Mouse (Mus musculus): ENCODE data around the gene Nav2.
A peak's percentile ranks its signal among the peaks of the same experiment; 100 is the strongest.

Gene Nav2

DNA sequence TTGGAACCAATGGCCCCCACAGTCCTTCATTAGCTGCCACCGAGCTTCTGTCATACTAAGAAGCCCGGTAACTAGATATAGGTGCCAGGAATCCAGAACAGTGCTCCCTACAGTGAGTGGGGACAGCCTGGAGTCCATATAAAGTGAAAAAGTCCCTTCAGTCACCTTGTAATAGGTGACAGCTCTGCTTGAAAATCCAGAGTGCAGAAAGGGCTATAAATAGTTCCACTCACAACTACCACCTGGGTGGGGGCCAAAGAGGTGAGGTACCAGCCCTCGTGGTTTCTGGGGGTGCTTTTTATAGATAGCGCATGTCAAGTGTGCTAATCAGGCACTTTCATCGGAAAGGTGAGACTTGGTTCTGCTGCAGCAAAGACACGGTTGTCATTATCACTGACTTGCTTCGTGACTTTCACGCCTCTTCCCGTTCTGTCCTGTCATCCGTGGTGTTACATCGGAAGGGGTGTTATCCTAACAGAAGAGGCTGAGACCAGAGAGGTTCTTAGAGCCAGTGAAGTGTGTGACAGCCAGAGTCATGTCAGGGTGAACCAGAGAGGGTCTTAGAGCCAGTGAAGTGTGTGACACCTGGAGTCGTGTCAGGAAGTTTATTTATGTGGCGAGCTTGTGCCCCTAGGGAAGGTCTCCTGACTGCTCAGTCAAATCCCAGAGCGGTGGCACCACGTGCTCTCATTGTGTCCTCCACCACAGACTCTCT is 179.8 kb downstream of the Nav2 start:
- no peak for DNase-seq (ENCODE audit: inconsistent age in 2 of 2, low spot score in 1 of 2)

DNA sequence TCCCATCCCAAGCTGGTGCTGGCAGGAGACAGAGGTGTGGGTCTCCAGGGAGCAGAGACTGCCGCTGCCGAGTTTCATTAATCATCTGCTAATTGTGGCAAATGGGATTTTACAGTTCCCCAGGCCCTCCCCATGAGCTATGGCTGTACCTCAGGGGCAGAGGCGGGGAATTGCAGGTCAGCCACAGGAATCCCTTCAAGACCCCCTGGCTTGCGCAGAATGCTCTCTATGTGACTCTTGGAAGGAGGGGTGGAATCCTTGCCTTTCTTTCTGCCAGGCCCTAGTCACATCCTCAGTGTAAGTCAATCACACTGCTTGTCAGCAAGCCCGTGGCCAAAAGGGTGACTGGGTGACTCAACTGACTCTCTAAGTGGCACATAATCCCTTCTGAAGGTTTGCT is 182.9 kb downstream of the Nav2 start:
- no peak for DNase-seq (ENCODE audit: inconsistent age in 2 of 2, low spot score in 1 of 2)

GRCm38 (mm10) chr7:49091921-49092320 is 183.4 kb downstream of the Nav2 start:
- DNase-seq (ENCODE audit: inconsistent age in 2 of 2, low spot score in 1 of 2): no peak

- DNase-seq (ENCODE audit: inconsistent age in 2 of 2, low spot score in 1 of 2): no peak
Observed at GRCm38 (mm10) chr7:49093596-49093995, 185.1 kb downstream of the Nav2 start.

DNA sequence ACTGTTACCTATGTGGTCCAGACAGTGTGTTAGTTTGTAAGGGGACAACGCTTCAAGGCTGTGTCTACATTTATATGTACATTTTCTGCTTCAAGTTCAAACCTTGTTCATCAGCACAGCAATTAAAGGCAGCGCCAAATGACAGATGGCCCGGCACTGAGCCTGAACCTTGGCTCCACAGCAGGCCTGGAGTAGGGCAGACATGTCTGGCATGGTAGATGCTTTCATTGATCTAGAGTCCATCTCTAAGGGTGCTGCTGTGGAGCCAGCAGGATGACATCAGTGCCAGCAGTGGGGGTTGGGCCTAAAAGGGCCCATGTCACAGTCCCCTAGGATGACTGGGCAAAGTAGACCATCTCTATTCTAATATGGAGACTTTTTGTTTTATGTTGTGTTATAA is 186.0 kb downstream of the Nav2 start:
- no peak for DNase-seq (ENCODE audit: inconsistent age in 2 of 2, low spot score in 1 of 2)

DNA sequence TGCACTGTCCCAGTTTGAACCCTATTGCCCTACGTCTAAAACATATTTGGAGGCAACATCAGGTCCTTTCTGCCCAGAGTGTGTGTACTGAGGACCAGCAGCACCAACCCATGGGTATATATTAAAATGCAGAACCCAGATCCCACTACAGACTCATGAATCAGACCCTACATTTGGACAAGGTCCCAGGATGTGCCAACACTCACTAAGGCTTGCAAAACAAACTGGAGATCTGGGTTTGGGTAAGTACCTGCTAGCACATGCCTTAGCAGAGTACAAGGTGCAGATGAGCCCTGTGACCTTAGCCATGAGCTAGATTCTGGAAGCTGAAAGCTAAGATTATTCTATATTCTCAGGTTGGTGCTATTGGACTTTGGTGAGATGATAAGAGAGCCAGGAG is 192.8 kb downstream of the Nav2 start:
- DNase-seq (ENCODE audit: inconsistent age in 2 of 2, low spot score in 1 of 2): no peak

DNA sequence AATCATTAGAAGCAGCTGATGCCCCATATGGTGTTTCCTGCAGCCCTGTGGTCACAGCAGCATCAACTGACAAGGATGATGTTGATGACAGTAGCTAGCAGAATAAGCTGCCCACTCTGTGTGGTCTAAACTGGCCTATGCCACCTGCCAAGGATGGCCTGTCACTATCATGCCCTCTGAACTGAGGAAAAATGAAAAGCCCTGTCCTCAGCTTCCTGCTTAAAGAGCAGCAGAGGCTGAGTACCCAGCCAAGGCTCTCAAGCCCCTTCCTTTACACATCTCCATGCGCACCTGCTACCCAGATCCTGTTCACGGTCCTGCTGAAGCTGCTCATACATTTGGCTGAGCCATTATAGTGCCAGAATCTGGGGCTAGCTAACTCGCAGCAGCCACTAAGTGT is 193.7 kb downstream of the Nav2 start:
- no peak for DNase-seq (ENCODE audit: inconsistent age in 2 of 2, low spot score in 1 of 2)

DNA sequence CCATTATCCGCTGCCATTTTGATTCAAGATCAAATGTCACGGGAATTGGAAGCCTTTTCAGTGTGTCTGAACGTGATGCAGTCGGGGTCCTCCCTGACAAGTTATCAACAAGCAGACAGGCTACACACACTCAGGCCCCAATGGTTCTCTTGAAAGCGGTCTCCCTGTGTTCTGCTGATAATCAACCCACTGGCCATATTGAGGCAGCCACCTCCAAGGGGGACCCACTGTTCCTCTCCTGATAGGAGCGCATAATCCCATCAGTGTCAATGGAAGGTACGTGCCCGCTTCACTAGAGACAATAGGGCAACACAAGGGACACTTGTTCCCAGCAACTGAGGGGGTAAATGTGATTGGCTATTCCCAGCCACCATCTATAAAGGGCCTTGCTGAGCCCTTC is 195.9 kb downstream of the Nav2 start:
- no peak for DNase-seq (ENCODE audit: inconsistent age in 2 of 2, low spot score in 1 of 2)

GRCm38 (mm10) chr7:49104793-49105192 is 196.3 kb downstream of the Nav2 start:
- no peak for DNase-seq (ENCODE audit: inconsistent age in 2 of 2, low spot score in 1 of 2)

GRCm38 (mm10) chr7:49105501-49105900 is 197.0 kb downstream of the Nav2 start:
- DNase-seq (ENCODE audit: inconsistent age in 2 of 2, low spot score in 1 of 2): no peak

GRCm38 (mm10) chr7:49108076-49108475 is 199.6 kb downstream of the Nav2 start:
- no peak for DNase-seq (ENCODE audit: inconsistent age in 2 of 2, low spot score in 1 of 2)

DNA sequence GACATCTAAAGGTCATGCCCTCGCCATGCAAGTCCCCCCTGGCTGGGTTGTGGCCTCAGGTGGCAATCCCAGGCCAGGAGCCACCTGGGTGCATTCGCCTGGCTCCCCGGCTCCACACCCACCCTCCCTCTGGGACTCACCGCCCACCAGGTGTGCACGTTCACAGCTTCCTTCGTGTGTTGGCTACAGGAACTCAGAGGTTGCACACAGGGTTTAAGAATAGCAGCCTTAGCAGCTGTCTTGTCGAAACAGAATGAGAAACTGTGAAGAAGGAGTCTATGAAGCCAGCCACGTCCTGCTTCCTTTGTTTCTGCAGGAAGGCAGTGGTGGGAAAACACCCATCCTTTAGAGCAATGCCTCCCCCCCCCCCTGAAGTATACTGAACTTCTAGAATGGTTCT is 210.5 kb downstream of the Nav2 start:
- no peak for DNase-seq (ENCODE audit: inconsistent age in 2 of 2, low spot score in 1 of 2)

DNA sequence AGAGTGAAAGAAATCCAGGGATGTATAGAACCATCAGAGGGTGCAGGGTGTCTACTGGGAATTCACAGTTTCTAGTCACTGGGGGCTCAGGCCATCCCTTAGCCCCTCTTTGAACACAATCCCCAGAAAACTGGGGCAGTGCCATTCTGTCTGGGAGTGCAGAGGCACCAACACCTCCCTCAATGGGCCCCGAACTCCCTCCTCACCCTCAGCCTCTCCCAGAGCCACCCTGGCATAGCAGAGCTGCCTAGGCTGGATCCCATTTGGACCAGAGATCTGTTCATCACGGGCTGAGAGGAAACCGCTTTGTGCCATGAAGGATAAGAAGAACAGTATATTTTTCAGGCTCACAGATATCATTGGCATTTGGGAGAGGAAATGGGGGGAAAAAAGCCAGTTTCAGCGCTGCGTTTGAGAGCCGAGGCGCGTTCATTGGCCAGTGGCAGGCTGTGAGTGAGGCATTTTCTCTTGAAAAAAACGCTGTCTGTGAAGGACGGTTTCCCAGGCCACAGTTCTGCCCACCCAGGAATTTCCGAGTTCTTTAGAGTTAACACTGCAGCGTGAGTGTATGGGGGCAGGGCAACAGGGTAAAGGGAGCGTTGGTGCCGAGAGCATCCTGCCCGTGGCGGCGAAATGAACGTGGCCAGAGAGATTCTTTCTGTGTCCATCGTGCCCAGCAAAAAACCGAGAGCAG is 211.4 kb downstream of the Nav2 start:
- DNase-seq (ENCODE audit: inconsistent age in 2 of 2, low spot score in 1 of 2): no peak

DNA sequence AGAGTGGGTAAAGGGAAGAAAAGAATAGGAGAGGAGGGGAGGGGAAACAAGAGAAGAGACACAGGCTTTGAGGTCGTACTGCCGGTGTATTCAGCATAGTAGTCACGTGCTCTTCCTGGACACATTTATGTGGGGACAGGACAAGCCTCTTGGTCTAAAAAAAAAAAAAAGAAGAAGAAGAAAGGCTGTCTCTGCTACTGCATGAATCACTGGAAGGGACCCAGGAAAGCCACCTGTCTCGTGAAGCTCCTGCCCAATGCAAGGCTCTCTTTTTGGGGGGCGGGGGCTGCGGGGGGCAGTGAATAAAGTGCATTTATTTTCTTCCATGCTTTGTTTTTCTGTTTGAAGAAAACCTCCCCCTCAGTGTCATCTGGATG is 212.0 kb downstream of the Nav2 start:
- no peak for DNase-seq (ENCODE audit: inconsistent age in 2 of 2, low spot score in 1 of 2)

GRCm38 (mm10) chr7:49120935-49121691 is 212.6 kb downstream of the Nav2 start:
- DNase-seq (ENCODE audit: inconsistent age in 2 of 2, low spot score in 1 of 2): peak; percentile 79 to 93

GRCm38 (mm10) chr7:49122498-49122897 is 214.0 kb downstream of the Nav2 start:
- DNase-seq (ENCODE audit: inconsistent age in 2 of 2, low spot score in 1 of 2): no peak

- peak; percentile 30 to 74 for DNase-seq (ENCODE audit: inconsistent age in 2 of 2, low spot score in 1 of 2)
Observed at GRCm38 (mm10) chr7:49125545-49125944, 217.0 kb downstream of the Nav2 start.

- no peak for DNase-seq (ENCODE audit: inconsistent age in 2 of 2, low spot score in 1 of 2)
Observed at GRCm38 (mm10) chr7:49128224-49128623, 219.7 kb downstream of the Nav2 start.

DNA sequence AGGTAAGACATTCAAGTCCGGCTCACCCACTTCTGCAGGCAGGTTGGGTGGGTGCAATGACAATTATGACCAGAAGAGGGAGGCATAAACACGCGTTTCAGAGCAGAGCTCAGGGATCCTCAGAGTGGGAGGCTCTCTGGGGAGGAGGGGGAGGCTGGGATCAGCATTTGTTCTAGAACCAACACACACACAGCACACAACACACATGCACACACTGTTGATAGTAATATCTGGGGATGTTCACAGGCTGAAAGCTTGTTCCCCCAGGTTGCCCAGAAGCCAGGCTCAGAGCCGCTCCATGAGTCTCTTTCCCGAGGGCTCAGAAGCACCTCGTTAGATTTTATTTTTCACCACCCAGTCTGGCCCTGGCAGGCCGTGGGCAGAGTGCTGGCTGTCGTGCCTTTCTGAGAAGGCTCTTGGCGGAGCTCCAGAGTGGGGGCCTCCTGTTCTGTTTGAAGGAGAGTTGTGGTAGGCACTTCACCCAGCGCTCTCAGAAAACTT is 224.4 kb downstream of the Nav2 start:
- peak; percentile 48 to 91 for DNase-seq (ENCODE audit: inconsistent age in 2 of 2, low spot score in 1 of 2)

DNA sequence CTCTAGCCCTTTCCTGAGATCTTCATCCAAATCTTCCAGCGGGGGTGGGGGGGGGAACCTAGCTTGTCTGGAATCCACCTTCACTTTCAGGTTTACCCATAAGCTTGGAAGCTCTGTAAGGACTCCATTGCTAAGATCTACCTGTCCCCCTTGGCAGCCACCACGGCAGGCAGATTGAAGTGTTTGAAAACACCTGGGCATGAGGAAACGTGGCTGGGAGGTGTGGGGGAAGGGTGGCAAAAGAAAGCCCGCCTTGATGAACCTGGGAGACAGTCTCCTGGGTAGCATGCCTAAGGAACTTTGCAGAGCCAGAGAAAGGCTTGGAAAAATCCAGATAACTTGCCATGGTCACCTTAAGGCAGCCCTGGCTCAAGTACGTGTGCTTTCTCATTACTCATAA is 225.9 kb downstream of the Nav2 start:
- DNase-seq (ENCODE audit: inconsistent age in 2 of 2, low spot score in 1 of 2): no peak

- no peak for DNase-seq (ENCODE audit: inconsistent age in 2 of 2, low spot score in 1 of 2)
Observed at GRCm38 (mm10) chr7:49139762-49140161, 231.2 kb downstream of the Nav2 start.

DNA sequence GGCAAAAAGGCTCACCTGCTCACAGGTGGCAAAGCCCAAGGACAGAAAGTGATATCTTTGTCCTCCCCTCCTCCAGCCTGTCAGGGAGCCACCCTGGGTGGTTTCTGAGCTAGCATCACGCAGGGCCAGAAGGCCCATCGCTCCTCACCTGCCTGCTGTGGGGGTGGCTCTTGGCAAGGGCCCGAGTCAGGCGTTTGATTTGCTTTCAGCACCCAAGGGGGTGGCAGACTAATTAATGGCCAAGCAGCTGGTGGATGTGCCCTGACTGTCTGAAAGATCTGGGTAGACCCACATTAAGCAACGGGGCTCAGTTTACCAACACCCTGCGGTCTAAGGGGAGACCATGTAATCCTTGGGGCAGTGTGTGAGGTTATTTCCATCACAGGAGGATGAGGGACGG is 235.4 kb downstream of the Nav2 start:
- no peak for DNase-seq (ENCODE audit: inconsistent age in 2 of 2, low spot score in 1 of 2)

All from adrenal gland, adult (tissue).